Mouse (Mus musculus): ENCODE data around the gene Zswim3.
A peak's percentile ranks its signal among the peaks of the same experiment; 100 is the strongest.

Zswim3 gene

DNA sequence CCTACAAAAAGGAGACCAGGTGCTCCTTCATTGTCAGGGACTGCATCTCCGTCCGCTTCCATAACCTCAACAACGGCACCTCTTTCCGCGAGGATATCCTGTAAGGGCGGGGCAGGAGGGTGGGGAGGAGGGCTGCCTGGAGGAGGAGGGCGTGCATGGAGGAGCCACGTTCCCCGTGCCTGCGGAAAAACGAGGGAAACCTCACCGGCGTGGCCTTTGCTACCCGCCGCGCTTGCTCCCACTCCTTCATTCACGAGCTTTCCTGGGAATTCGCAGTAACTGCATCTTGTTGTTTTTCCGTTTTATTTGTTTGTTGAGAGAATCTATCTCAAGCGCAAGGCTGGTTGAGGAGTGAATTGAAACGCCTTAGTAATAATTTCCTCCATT, 427 bp downstream of the Zswim3 start:
- DNase-seq (ENCODE audit: low read depth, low spot score) = no peak

DNA sequence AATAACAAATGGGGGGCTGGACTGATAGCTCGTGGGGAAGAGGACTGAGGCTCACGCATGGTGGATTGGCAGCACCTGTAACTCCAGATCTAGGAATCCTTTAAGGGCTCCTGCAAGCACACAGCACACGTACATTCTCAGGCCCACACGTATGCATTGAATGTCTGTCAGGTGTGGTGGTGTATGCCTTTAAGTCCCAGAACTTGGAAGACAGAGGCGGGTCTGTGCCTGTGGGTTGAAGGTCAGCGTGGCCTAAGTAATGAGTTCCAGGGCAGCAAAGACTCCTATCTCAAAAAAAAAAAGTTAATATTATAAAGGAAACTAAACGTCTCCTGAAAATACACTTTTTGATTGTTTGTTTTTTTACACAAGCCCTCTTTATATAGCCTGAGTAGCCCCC, 1.7 kb downstream of the Zswim3 start:
- DNase-seq (ENCODE audit: low read depth, low spot score) = no peak

DNA sequence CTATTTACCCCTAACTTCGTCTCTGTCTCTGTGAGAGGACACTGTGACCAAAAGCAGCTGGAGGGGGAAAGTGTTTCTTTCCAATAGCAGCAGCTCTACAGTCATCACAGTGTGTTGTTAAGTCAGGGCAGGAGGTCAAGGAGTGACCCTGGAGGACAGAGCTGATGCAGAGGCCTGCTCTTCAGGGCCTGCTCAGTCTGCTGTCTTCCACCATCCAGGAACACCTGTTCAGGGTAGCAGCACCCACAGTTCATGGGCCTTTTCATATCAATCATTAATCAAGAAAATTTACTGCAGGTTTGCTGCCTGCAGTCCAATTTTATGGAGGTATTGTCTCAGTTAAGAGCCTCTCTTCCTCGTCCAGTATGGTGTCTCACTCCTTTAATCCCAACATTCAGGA, 8.7 kb downstream of the Zswim3 start:
- DNase-seq (ENCODE audit: low read depth, low spot score) = no peak

DNA sequence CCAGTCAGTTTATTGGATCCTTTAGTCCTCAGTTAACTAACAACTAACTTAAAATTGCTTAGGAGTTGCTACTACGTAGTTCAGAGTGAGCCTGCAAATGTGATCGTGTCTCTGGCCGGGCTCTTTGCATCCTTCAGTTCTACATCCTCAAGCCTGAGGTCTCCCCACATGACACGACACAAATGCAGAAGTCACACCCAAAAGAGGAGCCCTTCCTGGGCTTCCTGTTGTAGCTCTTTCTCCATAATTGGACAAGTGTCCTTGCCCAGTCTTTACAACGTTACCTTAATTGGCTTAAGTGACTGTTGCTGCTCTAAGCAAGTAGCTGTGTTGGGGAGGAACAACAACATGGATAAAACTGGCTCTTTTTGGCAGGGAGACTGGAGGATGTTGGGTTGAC, 10.4 kb downstream of the Zswim3 start:
- DNase-seq (ENCODE audit: low read depth, low spot score) = no peak

DNA sequence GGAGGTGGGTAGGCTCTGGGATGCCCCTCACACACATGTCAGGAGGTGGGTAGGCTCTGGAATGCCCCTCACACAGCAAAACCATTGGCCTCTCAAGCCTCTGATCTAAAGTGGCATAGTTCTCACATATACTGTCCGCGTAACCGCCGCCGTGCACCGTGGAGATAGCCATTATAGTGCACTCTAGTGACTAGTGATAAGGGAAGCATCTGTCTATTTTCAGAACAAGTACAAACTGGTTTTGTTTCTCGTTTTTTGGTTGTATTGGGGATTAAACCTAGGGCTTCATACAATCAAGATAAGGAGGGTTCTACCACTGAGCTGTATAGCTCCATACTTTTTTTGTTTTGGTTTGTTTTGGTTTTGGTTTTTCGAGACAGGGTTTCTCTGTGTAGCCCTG, 10.9 kb downstream of the Zswim3 start:
- DNase-seq (ENCODE audit: low read depth, low spot score) = no peak

DNA sequence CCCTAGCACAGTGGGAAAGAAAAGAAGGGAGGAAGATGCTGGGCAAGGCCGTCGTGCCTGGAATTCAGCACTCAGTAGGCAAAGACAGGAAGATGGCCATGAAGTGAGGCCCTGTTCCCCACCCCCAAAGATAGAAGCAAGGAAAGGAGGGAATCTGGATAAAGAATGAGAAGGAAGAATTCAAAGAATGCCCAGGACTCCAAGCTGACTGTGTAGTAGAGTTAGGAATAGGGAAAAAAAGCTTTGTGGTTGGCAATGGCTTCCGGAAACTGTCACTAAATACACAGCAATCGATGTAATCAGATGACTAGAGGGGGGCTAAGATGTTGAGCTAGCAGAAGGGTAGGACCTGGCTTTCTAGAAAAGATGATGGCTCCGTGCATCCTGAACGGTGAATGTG, 12.3 kb downstream of the Zswim3 start:
- DNase-seq (ENCODE audit: low read depth, low spot score) = no peak

DNA sequence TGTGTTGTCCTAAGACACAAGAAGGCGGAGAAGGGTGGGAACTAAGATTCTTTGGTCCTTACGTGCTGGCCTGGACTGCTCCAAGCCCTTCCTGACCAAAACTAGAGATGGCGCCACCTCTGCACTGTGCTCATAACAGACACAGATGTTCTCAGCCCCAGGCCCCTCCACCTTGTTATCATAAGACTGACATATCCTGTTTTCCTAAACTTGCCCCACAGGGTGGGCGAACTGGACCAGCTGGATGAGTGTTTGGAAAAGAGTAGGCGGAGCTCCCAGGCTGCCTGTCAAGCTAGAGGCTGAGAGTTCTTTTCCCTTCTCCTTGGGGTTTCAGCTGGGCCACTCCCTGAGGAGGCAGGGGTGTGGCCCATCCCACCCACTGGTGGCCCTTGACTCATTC, 12.8 kb downstream of the Zswim3 start:
- no peak for DNase-seq (ENCODE audit: low read depth, low spot score)

DNA sequence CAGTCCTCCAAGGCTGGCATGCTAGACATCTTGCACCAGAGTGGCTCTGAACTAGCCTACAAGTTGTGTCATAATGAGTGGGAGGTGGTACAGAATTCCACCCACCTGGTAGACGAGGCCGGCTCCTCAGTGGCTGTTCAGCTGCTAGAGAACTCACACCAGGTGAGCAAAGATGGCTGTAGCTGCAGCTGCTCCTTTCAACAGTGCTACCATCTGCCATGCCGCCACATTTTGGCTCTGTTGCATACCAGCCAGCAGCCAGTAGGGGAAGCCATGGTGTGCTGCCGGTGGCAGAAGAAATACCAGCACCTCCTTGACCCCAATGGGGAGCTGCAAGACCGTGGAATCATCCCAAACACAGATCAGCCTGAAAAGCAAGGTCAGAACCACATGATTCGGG, 16.2 kb downstream of the Zswim3 start:
- DNase-seq (ENCODE audit: low read depth, low spot score) = no peak

DNA sequence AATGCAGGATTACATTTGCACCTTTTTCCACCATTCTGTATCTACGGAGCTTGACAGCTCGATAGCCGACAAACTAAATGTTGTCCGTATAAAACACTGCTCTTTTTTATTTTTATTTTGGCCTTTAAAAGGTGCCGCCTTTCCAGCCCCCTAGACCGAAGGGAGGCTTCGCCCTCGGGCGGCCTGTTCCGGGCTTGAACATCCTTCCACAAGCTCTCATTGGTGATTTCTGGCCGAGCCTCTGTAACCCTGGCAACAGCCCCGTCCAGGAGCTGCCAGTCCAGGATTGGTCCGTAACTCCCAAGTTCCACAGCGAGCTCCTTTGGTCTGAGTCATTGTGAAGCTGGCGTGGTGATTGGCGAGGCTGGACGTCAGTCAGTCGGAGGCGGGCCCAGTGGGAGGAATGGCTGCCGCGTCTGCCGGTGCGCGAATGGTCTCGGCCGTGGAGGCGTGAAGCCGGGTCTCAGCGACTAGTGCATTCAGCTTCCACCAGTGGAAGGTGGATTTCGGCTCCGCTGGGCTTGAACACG, 17.8 kb downstream of the Zswim3 start, which contains the start of gene Zswim1:
TSS of gene Zswim1 (plus strand) at position 51 of the 530 bp plus-strand sequence.
- peak; percentile 97 for DNase-seq (ENCODE audit: low read depth, low spot score)

DNA sequence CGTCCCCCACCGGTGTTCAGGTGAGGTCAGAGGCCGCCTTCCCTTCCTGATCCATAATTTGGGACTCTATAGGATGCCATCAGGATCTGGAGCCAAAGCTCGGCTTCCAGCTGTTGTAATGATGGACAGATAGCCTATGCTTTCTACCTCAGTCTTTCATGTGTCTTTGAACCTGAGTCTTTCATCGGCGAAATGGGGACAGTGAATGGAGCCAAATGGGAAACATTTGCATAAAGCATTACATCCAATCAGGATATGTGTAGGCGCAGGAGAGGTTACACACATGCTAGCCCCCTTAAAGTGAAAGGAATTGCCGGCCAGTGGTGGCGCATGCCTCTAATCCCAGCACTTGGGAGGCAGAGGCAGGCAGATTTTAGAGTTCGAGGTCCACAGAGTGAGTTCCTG, 18.3 kb downstream of the Zswim3 start:
- DNase-seq (ENCODE audit: low read depth, low spot score) = peak; percentile 45

DNA sequence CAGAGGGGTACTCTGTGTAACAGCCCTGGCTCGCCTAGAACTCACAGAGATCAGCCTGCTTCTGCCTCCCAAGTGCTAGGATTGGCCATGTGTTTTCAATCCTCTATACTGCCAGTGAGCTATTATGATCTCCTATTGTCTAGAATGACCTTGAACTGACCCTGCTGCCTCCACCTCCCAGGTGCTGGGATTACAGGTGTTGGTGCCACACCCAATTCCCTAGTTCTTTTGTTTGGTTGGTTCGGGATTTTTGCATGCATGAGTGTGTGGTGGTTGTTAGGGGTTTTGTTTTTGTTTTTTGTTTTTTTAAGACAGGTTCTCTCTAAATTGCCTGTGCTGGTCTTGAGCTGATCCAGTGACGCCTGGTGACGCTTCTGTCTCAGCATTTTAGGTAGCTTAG, 19.1 kb downstream of the Zswim3 start:
- DNase-seq (ENCODE audit: low read depth, low spot score) = peak; percentile 36

DNA sequence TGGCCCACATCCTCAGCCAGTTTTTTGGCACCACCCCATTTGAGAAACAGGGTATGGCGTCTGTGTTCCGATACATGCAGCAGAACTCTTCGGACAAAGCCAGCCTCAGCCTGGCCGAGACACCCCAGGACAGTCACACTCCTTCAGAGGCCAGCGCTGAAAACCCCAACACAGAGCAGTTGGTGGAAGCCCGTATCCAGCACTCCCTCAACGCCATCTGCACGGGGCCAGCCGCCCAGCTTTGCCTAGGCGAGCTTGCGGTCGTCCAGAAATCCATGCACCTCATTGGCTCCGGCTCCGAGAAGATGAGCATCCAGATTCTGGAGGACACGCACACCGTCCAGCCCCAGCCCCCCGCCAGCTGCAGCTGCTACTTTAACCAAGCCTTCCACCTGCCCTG, 20.6 kb downstream of the Zswim3 start:
- DNase-seq (ENCODE audit: low read depth, low spot score) = no peak

DNA sequence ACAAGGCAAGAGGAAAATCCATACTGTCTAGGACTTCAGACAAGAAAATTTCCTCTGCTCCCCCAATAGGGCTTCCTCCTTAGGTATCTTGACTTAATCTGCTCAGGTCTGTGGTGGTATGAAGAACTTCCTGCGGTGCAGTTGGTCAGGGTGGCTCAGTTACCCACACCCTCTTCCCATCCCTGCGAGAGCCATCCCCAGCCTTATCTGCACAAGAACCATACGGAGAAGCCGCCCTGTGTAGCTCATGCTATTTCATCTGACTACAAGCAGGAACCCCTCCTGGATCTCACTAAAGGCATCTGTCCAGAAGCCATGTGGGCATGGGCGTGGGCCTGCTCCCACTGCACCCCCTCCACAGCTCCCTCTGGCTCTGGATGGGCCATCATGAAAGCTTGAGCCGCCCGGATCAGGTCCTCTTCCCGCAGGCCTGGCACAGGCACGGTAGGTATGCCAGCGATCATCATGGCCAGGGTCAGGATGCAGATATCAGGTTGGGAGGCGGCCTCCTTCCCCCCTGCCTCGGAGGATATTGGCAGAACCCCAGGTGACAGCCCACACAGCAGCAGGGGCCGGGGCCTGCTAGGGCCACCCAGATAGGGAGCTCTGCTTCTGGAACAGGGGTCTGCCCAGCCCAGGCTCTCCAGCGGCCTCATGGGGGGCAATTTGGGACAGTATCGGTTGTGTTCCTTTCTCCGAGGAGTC, 22.4 kb downstream of the Zswim3 start:
- no peak for DNase-seq (ENCODE audit: low read depth, low spot score)

DNA sequence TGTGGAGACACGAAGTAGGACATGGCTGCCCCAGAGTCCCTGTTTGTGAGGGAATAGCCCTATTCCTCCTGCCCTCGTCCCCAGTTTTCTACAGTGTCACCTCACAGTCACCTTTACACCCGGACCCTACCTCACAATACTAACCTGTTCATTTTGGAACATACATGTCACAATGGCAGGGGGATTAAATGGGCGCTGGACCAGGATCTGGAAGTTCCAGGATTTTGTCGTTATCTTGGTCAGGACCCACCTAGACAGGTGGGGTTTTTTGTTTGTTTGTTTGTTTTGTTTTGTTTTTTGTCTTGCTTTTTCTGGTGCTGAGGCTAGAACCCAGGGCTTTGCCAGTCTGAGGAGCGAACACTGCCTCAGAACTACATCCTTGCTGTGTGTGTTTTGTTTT, 23.5 kb downstream of the Zswim3 start, which contains the start of gene Spata25:
TSS of gene Spata25 (minus strand) at position 101 of the 400 bp plus-strand sequence.
- no peak for DNase-seq (ENCODE audit: low read depth, low spot score)

DNA sequence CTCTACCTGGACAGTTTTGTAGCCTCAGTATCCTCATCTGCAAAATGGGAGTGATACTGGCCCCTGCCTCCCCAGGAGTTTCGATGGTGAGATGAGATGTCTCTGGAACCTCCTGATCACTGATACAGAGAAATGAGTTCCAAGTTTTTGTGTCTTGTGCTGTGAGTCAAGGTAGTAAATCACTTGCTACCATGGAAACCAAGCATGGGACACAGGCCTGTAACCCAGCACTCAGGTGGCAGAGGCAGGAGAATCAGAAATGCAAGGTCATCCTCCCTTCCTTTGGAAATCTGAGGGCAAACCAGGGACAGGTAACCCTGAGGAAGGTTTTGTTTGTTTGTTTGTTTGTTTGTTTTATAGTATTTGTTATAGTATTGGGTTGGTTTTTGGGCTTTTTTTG, 24.2 kb downstream of the Zswim3 start:
- DNase-seq (ENCODE audit: low read depth, low spot score) = no peak

DNA sequence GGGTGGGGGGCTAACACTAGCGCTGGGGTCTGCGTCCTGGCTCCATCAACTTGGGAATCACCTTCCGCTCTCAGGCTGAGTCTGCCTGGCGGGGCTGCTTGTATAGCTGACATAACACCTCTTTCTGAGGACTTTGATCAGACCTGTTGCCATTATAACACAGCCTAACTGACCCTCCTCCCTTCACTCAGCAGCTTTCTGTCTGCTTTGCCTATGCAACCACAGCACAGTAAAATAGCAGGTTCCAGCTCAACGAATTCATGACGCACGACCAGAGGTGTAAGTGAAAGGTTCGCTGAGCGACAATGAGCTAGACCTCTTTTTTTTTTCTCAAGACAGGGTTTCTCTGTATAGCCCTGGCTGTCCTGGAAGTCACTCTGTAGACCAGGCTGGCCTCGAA, 26.1 kb downstream of the Zswim3 start:
- DNase-seq (ENCODE audit: low read depth, low spot score) = no peak

DNA sequence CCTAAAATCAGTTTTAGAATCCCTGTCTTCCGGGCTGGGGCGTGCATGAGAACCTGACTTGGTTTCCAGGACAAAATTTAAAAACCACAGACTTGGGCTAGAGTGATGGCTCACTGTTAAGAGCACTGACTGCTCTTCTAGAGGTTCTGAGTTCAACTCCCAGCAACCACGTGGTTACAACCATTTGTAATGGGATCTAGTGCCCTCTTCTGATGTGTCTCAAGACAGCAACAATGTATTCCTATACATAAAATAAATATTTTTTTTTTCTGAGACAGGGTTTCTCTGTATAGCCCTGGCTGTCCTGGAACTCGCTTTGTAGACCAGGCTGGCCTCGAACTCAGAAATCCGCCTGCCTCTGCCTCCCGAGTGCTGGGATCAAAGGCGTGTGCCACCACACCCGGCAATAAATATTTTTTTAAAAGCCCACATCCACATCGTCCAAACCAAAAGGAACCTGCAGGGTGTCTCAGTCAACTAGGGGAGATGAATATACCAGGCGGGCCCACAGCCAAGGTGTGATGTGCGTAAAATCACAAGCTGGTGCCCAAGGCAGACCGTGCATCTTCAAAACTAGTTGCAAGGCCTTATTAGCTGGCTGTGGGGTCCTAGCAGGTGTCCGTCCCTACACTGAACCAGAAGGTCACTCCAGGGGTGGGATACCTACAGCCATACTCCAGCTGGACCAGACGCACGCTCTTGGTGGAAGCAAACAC, 27.3 kb downstream of the Zswim3 start:
- no peak for DNase-seq (ENCODE audit: low read depth, low spot score)

DNA sequence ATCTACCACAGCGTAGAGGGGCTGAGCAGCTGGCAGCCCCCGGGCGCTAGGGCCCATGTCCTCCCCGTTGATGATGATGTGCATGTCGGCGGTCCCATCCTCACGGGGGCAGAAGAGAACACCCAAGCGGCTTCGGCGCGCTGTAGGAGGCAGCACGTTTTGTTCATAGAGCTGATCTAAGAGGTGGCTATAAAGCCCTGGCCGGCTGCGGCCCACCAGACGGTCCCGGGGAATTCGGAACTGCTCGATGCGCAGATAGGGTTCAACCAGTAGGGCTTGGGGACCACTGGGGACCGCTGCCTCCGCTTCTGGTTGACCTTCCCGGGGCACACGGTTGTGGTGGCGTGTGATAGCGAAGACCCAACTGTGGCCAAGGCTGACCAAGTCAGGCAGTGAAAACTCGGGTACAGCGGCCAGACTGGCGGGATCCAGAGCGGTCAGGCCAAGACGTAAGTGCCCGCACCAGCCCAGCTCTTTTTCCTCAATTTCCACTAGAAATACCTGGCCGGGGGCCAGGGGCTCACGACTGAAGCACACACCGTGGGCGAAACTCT, 27.9 kb downstream of the Zswim3 start, which contains the start of gene Ctsa:
TSS of gene Ctsa (plus strand) at position 126 of the 554 bp plus-strand sequence.
- peak; percentile 81 for DNase-seq (ENCODE audit: low read depth, low spot score)

DNA sequence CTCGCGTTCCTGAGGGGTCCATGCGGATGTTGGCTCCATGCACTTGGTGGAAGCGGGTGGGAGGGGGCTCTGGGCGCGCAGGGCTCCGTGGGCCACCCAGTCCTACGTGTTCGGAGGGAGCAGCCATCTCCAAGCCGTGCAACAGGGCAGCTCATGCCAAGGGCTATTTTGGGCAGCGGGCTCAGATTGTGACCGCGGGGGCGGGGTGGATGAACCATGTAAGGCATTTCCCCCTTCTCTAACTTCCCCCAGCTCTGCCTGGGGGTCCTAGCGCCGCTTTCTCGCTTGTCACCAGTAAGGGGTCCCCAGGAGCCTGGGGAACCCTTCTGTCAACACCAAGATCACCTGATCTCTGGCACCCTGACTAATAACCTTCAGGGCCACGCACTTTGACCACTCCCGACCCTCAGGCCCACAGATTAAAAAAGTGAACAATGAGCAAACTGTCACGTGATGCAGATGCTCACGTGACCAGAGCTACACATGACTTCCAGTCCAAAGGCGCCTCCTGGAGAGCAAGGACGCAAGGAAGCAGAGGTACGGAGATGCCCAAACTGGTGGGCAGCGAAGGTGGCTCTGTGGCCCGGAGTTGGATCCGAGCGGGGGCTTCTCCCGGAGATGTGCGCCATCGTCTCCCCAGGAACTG, 28.5 kb downstream of the Zswim3 start, which contains the start of gene Neurl2:
TSS of gene Neurl2 (minus strand) at position 143 of the 646 bp plus-strand sequence.
- DNase-seq (ENCODE audit: low read depth, low spot score) = peak; percentile 96

DNA sequence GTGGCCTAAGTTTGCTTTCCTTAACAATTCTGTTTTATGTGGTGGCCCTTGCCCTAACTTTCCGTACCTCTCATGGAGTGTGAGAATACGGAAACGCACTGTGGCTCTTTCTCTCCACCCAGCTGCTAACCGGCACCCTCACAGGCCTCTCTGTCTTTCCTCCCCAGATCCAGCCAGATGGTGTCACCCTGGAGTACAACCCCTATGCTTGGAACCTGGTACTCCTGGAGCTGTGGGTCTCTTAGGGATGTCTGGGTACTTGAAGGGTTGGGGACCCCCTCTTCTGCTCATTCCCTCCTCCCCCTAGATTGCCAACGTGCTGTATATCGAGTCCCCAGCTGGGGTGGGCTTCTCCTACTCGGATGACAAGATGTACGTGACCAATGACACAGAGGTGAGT, 29.6 kb downstream of the Zswim3 start:
- peak; percentile 43 for DNase-seq (ENCODE audit: low read depth, low spot score)

DNA sequence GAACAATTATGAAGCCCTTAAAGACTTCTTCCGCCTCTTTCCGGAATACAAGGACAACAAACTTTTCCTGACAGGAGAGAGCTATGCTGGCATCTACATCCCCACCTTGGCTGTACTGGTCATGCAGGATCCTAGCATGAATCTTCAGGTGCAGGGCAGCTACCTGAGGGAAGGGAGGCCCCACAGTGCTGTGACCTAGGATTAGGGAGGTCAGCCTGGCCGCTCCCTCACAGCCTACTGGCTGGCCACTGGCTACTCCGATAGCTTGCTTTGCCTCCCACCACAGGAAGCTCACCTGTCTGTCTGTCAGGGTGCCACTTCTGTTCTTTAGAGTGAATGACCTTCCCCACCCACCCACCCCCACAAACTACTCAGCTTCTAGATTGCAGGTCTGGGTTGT, 30.3 kb downstream of the Zswim3 start:
- no peak for DNase-seq (ENCODE audit: low read depth, low spot score)

DNA sequence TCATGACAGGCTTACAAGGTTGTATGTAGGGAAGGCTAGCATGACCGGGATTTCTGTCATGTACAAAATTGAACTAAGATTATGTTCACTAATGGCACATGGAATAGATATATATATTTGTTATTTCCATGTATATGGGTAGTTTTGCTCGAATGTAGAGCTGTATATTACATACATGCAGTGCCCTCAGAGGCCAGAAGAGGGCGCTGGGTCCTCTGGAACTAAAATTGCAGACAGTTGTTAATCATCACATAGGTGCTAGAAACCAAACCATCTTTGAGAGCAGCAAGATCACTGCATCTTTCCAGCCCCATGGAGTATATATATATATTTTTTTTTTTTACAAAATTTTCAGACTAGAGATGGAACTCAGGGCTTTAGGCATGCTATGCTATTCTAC, 40.9 kb downstream of the Zswim3 start:
- DNase-seq (ENCODE audit: low read depth, low spot score) = peak; percentile 43

Data from CD4-positive helper T cell, adult 2 months (primary cell).